Mouse (Mus musculus) E14TG2a.4 (cell line): ENCODE results near the gene Tbc1d12.

ENCODE experiments used
- CTCF ChIP-seq: conservative IDR thresholded peaks from 2 replicates; pipeline ENCODE4 v1.5.1; 2014; ENCODE audit warnings: low read length
- POU5F1 ChIP-seq: IDR thresholded peaks from 2 replicates; pipeline ENCODE4 v1.6.1; 2014; ENCODE audit warnings: low read length, borderline replicate concordance

DNA sequence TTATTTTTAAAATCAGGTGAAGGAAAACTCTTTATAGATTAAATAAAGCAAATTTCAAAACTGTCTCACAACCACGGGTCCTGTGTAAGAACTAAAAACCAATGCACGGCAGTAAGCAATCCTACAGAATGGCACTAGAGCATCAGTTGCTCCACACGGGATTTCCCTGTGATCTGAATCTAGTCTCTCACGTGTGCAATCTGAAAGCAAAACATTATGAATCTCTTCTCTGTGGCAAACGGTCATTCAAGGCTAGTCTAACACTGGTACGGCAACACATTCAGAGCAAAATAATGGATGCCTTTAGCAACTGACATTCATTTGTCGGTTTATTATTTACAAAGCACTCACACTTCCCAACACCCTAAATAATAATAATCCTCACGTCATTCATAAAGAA, 18.2 kb upstream of the Tbc1d12 start:
- no peak for TF ChIP-seq CTCF
- no peak for TF ChIP-seq POU5F1
